Mouse (Mus musculus): Measurements from ENCODE around the gene Gar1. TPM values are rescaled to one million over a fixed set of nuclear protein-coding genes. Genes with fewer than 3 reads are reported as not detected.
A peak's percentile ranks its signal among the peaks of the same experiment; 100 is the strongest.

The Gar1 gene
- 98.7 and 102 TPM in 2 replicates for polyA plus RNA-seq (2016; fragmentation: Nextera tagmentation; extraction: Ambion mirVana)

DNA sequence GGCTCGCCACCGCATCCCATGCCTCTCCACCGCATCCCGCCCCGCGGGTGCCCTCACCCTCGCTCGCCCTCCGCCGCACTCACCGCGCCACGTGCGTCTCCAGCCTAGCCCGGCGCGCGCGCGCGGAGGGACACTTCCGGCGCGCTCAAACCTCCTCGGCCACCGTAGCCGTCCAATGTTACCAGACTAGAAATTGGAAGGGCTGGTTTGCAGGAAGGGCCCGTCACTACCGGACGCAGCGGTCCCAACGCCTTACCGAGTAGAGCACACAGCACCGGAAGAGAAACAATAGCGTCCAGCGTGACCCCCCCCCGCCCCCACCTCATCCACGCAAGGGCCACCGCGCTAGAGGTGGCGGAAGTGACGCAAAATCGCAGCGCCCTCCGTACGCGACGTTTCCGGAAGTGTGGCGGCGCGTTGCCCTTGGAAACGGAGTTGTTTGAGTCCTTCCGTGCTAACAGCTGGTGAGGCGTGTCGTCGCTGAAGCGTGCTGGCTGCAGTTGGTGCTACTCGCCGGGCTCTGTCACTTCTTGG, at the start of gene Gar1:
Gene Gar1 (minus strand): TSS at position 362 of the 534 bp plus-strand sequence.
- 0 out of 2 replicates have a peak, but pooled peaks cover 2% of the 10 kb centered on the region for H3K27me3 ChIP-seq
- peak within 1 kb of the TSS; percentile 89 for H3K27ac ChIP-seq
- peak within 1 kb of the TSS; percentile 80 for H3K4me3 ChIP-seq (replicated peaks)
- ATAC-seq (ENCODE audit: low FRiP score) = peak; percentile 94
- no peaks in the 10 kb centered on the region for H3K9me3 ChIP-seq
- H3K36me3 ChIP-seq (replicated peaks) = peaks cover 15% of the 10 kb centered on the region
- H3K9ac ChIP-seq = peak within 1 kb of the TSS; percentile 72
- H3K4me1 ChIP-seq = peaks cover 17% of the 10 kb centered on the region
- H3K4me2 ChIP-seq = peak within 1 kb of the TSS; percentile 80
- under 1% methylated on average over 56 of the region's 60 CpGs for WGBS

DNA sequence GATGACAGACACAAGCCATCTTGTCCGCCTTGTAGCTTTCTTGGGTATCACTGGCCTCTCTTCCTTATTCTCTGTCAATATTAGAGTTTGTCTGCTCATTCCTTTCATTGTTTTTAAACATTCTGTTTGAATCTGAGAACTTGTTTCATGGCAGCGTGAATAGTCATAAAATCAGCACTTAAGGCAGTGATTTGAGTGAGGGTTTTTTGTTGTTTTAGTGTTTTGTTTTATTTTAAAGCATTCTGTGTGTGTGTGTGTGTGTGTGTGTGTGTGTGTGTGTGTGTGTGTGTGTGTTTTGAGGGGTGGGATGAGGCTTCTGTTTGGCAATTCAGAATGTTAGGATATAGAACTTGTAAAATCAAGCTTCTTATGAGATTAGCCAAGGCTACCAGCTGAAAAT, 48.7 kb upstream of the Gar1 start:
- Histone ChIP-seq H3K27ac (no peak overlapping the region), H3K4me1 (peaks cover 12% of the 10 kb centered on the region), H3K9me3 (no peaks in the 10 kb centered on the region), H3K4me2 (peak overlapping the region; percentile 87), H3K4me3 (replicated peaks) (no peak overlapping the region), H3K9ac (no peak overlapping the region), H3K27me3 (0 out of 2 replicates have a peak, but pooled peaks cover 6% of the 10 kb centered on the region), H3K36me3 (replicated peaks) (no peaks in the 10 kb centered on the region)
- no peak for ATAC-seq (ENCODE audit: low FRiP score)
- WGBS = 74% methylated on average over 2 of the region's 2 CpGs

DNA sequence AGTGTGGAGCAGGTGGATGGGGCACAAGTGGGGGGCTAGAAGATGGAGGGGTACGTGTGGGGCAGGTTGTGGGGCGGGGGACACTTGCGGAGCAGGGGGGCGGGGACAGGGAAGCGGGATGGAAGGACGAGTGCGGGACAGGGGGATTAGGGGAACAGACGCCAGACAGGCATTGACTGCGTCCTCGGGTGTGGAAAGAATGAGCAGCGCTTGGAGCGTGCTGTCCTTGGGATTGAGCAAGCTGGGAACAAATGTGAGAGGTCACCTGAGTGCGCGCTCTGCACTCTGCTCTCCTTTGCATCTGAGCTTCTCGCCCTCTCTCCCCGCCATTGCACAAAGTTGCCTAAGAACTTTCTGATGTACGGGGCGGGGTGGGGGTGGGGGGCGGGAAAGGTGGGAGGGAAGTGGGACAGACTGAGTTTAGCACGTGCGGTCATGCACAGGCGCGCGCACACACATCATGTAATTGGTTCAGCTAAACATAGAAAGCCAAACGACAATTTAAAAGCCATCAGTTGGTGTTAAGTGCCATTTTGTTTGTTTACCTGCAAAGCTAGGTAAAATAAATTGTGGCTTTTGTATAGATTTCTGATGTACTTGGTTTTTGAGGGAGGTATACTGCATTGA, 48.0 kb upstream of the Gar1 start:
- Histone ChIP-seq H3K4me3 (replicated peaks) (peak overlapping the region; percentile 76), H3K4me2 (peak overlapping the region; percentile 87), H3K27ac (peak overlapping the region; percentile 85), H3K9ac (peak overlapping the region; percentile 82), H3K4me1 (peaks cover 12% of the 10 kb centered on the region), H3K27me3 (0 out of 2 replicates have a peak, but pooled peaks cover 6% of the 10 kb centered on the region), H3K36me3 (replicated peaks) (no peaks in the 10 kb centered on the region), H3K9me3 (no peaks in the 10 kb centered on the region)
- ATAC-seq (ENCODE audit: low FRiP score) = peak; percentile 71
- WGBS = under 1% methylated on average over 23 of the region's 25 CpGs

DNA sequence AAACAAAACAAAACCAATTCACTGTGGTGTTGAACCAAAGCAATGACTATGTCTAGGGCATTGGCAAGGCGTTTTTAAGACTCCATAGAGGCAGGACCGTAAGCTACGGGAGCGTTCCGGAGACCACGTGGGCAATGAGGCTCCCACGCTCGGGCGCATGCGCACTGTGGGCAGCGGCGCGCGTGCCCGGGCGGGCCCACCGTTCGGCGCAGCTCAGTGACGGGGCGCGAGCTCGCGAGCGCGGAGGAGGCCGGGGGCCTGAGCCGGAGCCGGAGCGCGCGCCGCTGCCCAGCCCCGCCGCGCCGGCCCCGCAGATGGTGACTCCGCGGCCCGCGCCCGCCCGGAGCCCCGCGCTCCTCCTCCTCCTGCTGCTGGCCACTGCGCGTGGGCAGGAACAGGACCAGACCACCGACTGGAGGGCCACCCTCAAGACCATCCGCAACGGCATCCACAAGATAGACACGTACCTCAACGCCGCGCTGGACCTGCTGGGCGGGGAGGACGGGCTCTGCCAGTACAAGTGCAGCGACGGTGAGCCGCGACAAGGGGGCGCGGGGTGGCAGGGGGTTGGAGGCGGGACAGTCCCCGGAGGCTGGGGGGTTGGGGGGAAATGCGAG, 47.3 kb upstream of the Gar1 start, which contains the start of gene Pla2g12a:
Gene Pla2g12a (plus strand): TSS at position 202 of the 617 bp plus-strand sequence.
- Histone ChIP-seq H3K27ac (peak within 1 kb of the TSS; percentile 85), H3K9ac (peak within 1 kb of the TSS; percentile 82), H3K4me2 (peak within 1 kb of the TSS; percentile 87), H3K4me1 (peaks cover 12% of the 10 kb centered on the region), H3K9me3 (no peaks in the 10 kb centered on the region), H3K36me3 (replicated peaks) (no peaks in the 10 kb centered on the region), H3K27me3 (0 out of 2 replicates have a peak, but pooled peaks cover 6% of the 10 kb centered on the region), H3K4me3 (replicated peaks) (peak within 1 kb of the TSS; percentile 76)
- peak; percentile 94 for ATAC-seq (ENCODE audit: low FRiP score)
- WGBS = under 1% methylated on average over 64 of the region's 66 CpGs

DNA sequence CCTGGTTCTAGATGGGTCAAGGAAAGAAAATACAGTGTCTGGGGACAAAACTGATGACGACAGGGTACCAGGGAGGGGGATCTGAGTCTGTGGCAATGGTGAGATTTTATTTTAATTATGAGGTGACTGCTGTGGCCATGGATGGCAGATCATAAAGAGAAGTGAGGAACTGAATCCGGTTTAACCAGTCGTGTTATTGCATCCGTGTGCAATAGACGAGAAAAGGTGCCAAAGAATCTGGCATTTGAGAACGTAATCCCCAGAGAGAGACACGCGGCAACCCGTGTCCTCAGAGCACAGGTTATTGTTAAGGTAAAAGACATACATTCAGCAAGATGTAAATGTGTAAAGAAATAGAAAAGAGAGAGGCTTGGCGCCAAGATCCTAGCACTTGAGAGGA, 46.1 kb upstream of the Gar1 start:
- Histone ChIP-seq H3K4me1 (peaks cover 12% of the 10 kb centered on the region), H3K4me2 (no peak overlapping the region), H3K27ac (no peak overlapping the region), H3K9ac (no peak overlapping the region), H3K4me3 (replicated peaks) (no peak overlapping the region), H3K9me3 (no peaks in the 10 kb centered on the region), H3K36me3 (replicated peaks) (no peaks in the 10 kb centered on the region), H3K27me3 (0 out of 2 replicates have a peak, but pooled peaks cover 6% of the 10 kb centered on the region)
- ATAC-seq (ENCODE audit: low FRiP score) = no peak
- 88% methylated on average over 10 of the region's 10 CpGs for WGBS

DNA sequence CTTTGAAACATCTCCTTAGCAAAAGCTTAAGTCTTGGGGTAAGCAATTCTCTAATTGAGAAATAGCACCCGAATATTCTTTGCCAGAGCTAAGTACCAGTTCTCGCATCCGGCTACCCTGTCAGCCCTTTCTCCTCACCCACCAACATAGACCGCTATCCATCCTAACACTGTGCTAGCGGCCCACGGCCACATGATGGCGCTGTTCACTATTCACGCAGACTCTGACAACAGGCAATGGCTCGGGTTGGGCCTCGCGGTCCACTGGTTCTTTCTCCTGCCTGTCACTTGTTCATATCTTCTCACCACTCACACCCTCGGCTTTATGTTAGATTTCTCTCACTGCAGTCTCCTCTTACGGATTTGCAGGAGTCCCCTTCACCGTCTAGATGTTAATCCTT, 32.5 kb upstream of the Gar1 start:
- Histone ChIP-seq H3K9ac (no peak overlapping the region), H3K27ac (no peak overlapping the region), H3K4me3 (replicated peaks) (no peak overlapping the region), H3K27me3 (no peaks in the 10 kb centered on the region), H3K4me2 (no peak overlapping the region), H3K36me3 (replicated peaks) (no peaks in the 10 kb centered on the region), H3K4me1 (no peaks in the 10 kb centered on the region), H3K9me3 (no peaks in the 10 kb centered on the region)
- no peak for ATAC-seq (ENCODE audit: low FRiP score)
- WGBS = 52% methylated on average over 14 of the region's 14 CpGs

DNA sequence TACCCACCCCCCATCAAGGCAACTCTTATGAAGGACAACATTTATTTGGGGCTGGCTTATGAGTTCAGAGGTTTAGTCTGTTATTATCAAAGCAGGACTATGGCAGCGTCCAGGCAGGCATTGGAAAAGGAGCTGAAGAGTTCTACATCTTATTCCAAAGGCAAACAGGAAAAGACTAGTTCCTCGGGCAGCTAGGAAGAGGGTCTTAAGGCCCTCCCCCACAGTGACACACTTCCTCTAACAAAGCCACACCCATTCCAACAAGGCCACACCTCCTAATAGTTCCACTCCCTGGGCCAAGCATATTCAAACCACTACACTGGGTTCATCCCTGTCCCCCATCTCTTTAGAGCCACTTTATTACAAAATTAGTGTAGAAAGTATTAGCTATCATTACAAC, 31.4 kb upstream of the Gar1 start:
- H3K4me1 ChIP-seq = no peaks in the 10 kb centered on the region
- 0 out of 2 replicates have a peak, but pooled peaks cover 1% of the 10 kb centered on the region for H3K9me3 ChIP-seq
- no peak for ATAC-seq (ENCODE audit: low FRiP score)
- H3K4me3 ChIP-seq (replicated peaks) = no peak overlapping the region
- H3K27me3 ChIP-seq = no peaks in the 10 kb centered on the region
- H3K27ac ChIP-seq = no peak overlapping the region
- no peak overlapping the region for H3K4me2 ChIP-seq
- no peak overlapping the region for H3K9ac ChIP-seq
- H3K36me3 ChIP-seq (replicated peaks) = no peaks in the 10 kb centered on the region
- 81% methylated on average over 2 of the region's 2 CpGs for WGBS

DNA sequence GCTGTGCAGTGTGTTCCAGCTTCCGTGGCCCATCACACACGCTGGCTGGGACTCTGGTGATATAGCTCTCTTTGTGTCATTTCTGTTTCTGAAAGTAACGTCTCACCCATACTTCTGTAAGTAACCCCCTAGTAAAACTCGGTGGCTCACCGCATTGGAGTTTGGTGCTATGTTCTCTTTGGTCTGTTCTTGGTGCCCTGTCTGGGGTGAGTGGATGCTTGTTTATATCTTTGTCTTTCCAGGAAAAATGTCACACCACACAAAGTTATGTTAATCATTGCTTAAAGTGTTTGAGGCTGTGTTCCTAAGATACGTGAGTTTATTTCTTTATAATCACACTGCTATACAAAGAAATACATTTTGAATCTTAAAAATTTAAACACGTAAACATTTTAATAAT, 15.7 kb upstream of the Gar1 start:
- Histone ChIP-seq H3K9me3 (no peaks in the 10 kb centered on the region), H3K36me3 (replicated peaks) (no peaks in the 10 kb centered on the region), H3K9ac (no peak overlapping the region), H3K4me3 (replicated peaks) (no peak overlapping the region), H3K27ac (no peak overlapping the region), H3K4me1 (no peaks in the 10 kb centered on the region), H3K27me3 (no peaks in the 10 kb centered on the region), H3K4me2 (no peak overlapping the region)
- no peak for ATAC-seq (ENCODE audit: low FRiP score)
- 90% methylated on average over 7 of the region's 7 CpGs for WGBS

DNA sequence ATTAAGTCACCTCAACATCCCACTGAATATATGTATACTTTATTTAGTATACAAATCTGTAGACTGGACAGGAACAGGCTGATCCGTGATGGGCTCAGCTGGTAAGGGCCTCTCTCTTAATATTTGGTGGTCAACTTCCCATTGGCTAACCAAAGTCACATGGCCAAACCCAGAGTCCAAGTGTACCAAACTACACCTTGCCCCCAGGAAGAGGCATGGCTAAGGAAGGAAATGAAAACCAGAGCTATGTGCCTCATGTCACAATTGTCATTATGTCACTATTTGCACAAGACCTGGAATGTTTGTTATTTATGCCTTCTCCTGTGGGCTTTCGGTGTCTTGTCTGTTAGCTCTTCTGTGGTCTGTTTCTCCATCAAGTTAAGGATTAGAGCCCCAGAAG, 14.7 kb upstream of the Gar1 start:
- Histone ChIP-seq H3K27ac (no peak overlapping the region), H3K36me3 (replicated peaks) (no peaks in the 10 kb centered on the region), H3K4me1 (no peaks in the 10 kb centered on the region), H3K4me2 (no peak overlapping the region), H3K27me3 (no peaks in the 10 kb centered on the region), H3K9ac (no peak overlapping the region), H3K4me3 (replicated peaks) (no peak overlapping the region), H3K9me3 (no peaks in the 10 kb centered on the region)
- no peak for ATAC-seq (ENCODE audit: low FRiP score)
- WGBS = 90% methylated on average over 2 of the region's 2 CpGs

DNA sequence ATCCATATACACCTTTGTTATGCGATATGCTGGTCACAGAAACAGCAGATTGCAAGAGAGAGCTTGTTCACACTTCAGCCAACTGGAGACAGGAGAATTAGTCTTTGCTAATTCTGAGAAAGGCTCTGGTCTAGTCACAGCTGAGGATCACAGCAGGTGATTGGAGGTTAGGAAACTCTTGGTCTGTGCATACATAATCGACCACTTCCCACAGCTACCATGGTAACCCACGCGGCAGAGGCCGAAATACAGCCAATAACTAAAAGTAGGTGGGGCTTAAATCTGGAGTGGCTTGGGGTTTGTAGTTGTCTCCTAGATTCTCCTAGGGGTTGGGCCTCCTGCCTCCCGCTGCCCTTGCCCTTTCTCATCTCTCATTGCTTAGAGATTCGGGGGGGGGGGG, 6.8 kb upstream of the Gar1 start:
- H3K4me2 ChIP-seq = no peak overlapping the region
- 58% methylated on average over 7 of the region's 7 CpGs for WGBS
- no peak for ATAC-seq (ENCODE audit: low FRiP score)

DNA sequence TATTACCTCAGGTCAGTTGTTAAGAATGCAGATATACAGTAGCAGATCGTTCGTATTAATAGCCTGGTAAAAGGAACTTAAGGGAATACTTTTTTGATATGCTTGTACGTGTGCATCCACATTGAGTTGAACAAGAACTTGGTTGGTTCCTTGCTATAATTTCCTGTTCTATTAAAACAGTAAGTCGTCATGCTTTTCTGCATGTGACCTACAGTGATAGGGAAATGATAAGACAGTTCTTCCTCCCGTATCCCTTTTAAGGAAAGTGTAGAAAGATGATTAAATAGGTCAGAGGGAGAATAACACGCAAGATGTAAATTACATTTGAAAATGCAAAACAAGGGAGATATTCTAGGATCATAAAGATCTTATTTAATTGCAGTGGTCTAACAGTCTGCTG, 5.8 kb upstream of the Gar1 start:
- H3K4me2 ChIP-seq = no peak overlapping the region
- 94% methylated on average over 6 of the region's 6 CpGs for WGBS
- no peak for ATAC-seq (ENCODE audit: low FRiP score)

More for the DNA sequence above, 6.8 kb upstream of the Gar1 start:
- Histone ChIP-seq H3K27ac (no peak overlapping the region), H3K36me3 (replicated peaks) (no peaks in the 10 kb centered on the region), H3K4me1 (no peaks in the 10 kb centered on the region), H3K27me3 (0 out of 2 replicates have a peak, but pooled peaks cover 2% of the 10 kb centered on the region), H3K9me3 (no peaks in the 10 kb centered on the region), H3K4me3 (replicated peaks) (no peak overlapping the region), H3K9ac (no peak overlapping the region)

DNA sequence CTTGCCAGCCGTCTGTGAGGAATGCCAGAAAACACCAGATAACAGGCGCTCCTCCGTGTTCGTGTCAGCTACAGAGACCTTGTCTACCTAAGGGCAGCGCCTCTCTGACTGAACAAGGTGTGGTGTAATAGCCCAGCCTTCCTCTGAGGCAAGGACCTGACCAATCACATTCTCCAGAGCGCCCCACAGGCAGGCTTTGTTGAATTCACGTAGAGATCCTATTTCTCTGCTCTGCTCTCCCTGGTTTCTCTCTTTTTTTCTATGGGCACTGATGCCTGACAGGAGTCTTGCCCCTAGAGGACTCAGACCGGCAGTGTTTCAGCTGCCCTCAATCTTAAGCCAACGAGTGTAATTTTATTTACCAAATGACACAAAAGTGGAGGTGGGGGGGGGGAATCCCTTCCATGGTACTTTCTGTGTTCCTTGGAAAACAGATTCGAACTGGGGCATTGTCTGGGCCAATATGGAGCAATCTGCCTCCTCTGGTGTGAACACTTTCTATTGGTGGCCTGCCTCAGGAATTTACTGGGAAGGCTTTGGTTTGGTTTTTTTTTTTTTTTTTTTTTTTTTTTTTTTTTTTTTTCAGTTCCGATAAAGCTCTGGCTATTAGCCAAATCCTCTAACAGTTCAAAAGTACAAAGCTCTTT, 5.0 kb upstream of the Gar1 start:
- no peaks in the 10 kb centered on the region for H3K9me3 ChIP-seq
- ATAC-seq (ENCODE audit: low FRiP score) = no peak
- H3K27ac ChIP-seq = no peak overlapping the region
- H3K36me3 ChIP-seq (replicated peaks) = no peaks in the 10 kb centered on the region
- 0 out of 2 replicates have a peak, but pooled peaks cover 3% of the 10 kb centered on the region for H3K4me1 ChIP-seq
- no peak overlapping the region for H3K4me2 ChIP-seq
- 0 out of 2 replicates have a peak, but pooled peaks cover 2% of the 10 kb centered on the region for H3K27me3 ChIP-seq
- no peak overlapping the region for H3K4me3 ChIP-seq (replicated peaks)
- no peak overlapping the region for H3K9ac ChIP-seq
- 11% methylated on average over 11 of the region's 11 CpGs for WGBS

More for the DNA sequence above, 5.8 kb upstream of the Gar1 start:
- Histone ChIP-seq H3K9me3 (no peaks in the 10 kb centered on the region), H3K9ac (no peak overlapping the region), H3K4me1 (no peaks in the 10 kb centered on the region), H3K4me3 (replicated peaks) (no peak overlapping the region), H3K27ac (no peak overlapping the region), H3K27me3 (0 out of 2 replicates have a peak, but pooled peaks cover 2% of the 10 kb centered on the region), H3K36me3 (replicated peaks) (no peaks in the 10 kb centered on the region)
